Mouse (Mus musculus): ENCODE data around the gene Olfr668. TPM values are rescaled to one million over a fixed set of nuclear protein-coding genes. Genes with fewer than 3 reads are reported as not detected.
"Not testable (repeated sequence)": the region's sequence is repeated elsewhere in the genome, so short reads cannot be mapped to it uniquely, and the experiment has no call there.

The Olfr668 gene
- not detected in 2 replicates for total RNA-seq (2015)
- total RNA-seq (2017), result not detected in 2 replicates

DNA sequence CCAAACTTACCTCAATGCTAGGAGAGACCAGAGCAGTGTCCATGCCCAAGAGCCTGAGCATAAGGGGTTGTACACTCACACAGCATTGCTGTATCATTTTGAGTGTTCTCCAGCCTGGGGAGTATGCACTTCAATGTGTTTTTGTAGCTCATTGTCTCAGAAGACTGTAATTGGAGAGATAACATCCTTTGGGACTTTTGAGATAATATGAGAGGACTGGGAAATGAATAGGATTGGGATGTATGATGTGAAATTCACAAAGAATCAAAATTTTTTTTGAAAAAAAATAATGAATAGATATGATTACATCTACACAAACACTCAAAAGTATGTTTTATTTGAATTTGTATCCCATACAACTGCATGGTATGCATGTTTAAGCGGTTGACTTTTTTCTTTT lies at the start of gene Olfr668:
Olfr668 (minus strand) TSS at position 101 of the 400 bp plus-strand sequence.
- no peak for ATAC-seq (ENCODE audit: poor library complexity, severe bottlenecking)

DNA sequence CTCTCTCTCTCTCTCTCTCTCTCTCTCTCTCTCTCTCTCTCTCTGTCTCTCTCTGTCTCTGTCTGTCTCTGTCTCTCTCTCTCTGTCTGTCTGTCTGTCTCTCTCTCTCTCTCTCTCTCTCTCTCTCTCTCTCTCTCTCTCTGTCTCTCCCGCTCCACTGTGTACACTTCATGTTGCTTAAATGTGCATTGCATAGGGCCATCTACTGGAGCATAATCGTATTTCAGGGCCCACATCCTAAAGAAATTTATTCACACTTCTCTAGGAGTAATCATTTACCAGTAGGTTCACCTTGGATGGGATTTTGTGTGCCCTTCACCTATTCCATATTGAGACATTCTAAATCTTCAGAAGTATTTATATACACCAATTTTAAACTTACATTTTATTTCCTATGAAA lies 44.6 kb upstream of the Olfr668 start:
- not testable (repeated sequence) for ATAC-seq (ENCODE audit: poor library complexity, severe bottlenecking)

- ATAC-seq (ENCODE audit: poor library complexity, severe bottlenecking), result no peak
These were observed 34.7 kb upstream of the Olfr668 start, which contains the start of gene Olfr670 for GRCm38 (mm10) chr7:104962520-104962919. Olfr670 (minus strand) TSS chr7:104962620.

- peak; percentile 88 for ATAC-seq (ENCODE audit: poor library complexity, severe bottlenecking)
These were observed 22.4 kb upstream of the Olfr668 start for GRCm38 (mm10) chr7:104950234-104950633.

- ATAC-seq (ENCODE audit: poor library complexity, severe bottlenecking), result no peak
These were observed 6.1 kb upstream of the Olfr668 start, which contains the start of gene Olfr669 for GRCm38 (mm10) chr7:104933940-104934339. Olfr669 (plus strand) TSS chr7:104934240.

- ATAC-seq (ENCODE audit: poor library complexity, severe bottlenecking), result no peak
These were observed 6.5 kb downstream of the Olfr668 start, which contains the start of gene Olfr667 for GRCm38 (mm10) chr7:104921382-104921781. Olfr667 (minus strand) TSS chr7:104921482.

DNA sequence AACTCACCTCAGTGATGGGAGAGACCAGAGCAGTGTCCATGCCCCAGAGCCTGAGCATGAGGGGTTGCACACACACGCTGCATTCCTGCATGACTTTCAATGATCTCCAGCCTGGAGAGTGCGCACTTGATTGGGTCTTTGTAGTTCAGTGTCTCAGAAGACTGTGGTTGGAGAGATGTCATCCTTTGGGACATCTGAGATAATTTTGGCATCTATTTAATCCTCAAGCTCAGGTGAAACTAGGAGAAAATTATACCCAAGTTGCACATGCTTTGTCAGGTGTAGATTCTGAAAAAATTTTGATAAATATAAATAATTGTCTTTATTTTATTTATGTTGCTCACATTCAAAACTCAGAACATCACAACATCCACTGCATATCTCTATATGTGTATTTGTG lies 32.0 kb downstream of the Olfr668 start, which contains the start of gene Olfr666:
Olfr666 (minus strand) TSS at position 101 of the 400 bp plus-strand sequence.
- ATAC-seq (ENCODE audit: poor library complexity, severe bottlenecking), result no peak

- ATAC-seq (ENCODE audit: poor library complexity, severe bottlenecking), result no peak
These were observed 50.1 kb downstream of the Olfr668 start, which contains the start of gene Olfr665 for GRCm38 (mm10) chr7:104877731-104878130. Olfr665 (plus strand) TSS chr7:104878031.

Other genes starting within 250 kb of the Olfr668 start
- not detected in 2 replicates for gene Olfr661, start 241.6 kb downstream of the Olfr668 start, total RNA-seq (2015)
- gene Olfr661, start 241.6 kb downstream of the Olfr668 start, total RNA-seq (2017), result not detected in 2 replicates
- not detected in 2 replicates for gene Usp17le, start 150.6 kb downstream of the Olfr668 start, total RNA-seq (2015)
- gene Usp17le, start 150.6 kb downstream of the Olfr668 start, total RNA-seq (2017), result not detected in 2 replicates
- not detected in 2 replicates for gene Usp17lb, start 85.5 kb downstream of the Olfr668 start, total RNA-seq (2015)
- gene Usp17lb, start 85.5 kb downstream of the Olfr668 start, total RNA-seq (2017), result not detected in 2 replicates
- not detected in 2 replicates for gene Usp17la, start 71.0 kb downstream of the Olfr668 start, total RNA-seq (2015)
- gene Usp17la, start 71.0 kb downstream of the Olfr668 start, total RNA-seq (2017), result not detected in 2 replicates
- gene Olfr665, start 50.0 kb downstream of the Olfr668 start, total RNA-seq (2015), result not detected in 2 replicates
- gene Olfr665, start 50.0 kb downstream of the Olfr668 start, total RNA-seq (2017), result not detected in 2 replicates
- not detected in 2 replicates for gene Olfr666, start 32.1 kb downstream of the Olfr668 start, total RNA-seq (2015)
- not detected in 2 replicates for gene Olfr666, start 32.1 kb downstream of the Olfr668 start, total RNA-seq (2017)
- not detected in 2 replicates for gene Olfr667, start 6.6 kb downstream of the Olfr668 start, total RNA-seq (2015)
- gene Olfr667, start 6.6 kb downstream of the Olfr668 start, total RNA-seq (2017), result not detected in 2 replicates
- gene Olfr669, start 6.2 kb upstream of the Olfr668 start, total RNA-seq (2015), result not detected in 2 replicates
- not detected in 2 replicates for gene Olfr669, start 6.2 kb upstream of the Olfr668 start, total RNA-seq (2017)
- gene Olfr670, start 34.6 kb upstream of the Olfr668 start, total RNA-seq (2015), result not detected in 2 replicates
- not detected in 2 replicates for gene Olfr670, start 34.6 kb upstream of the Olfr668 start, total RNA-seq (2017)
- gene Olfr671, start 51.1 kb upstream of the Olfr668 start, total RNA-seq (2015), result not detected in 2 replicates
- not detected in 2 replicates for gene Olfr671, start 51.1 kb upstream of the Olfr668 start, total RNA-seq (2017)
- not detected in 2 replicates for gene Olfr672, start 74.0 kb upstream of the Olfr668 start, total RNA-seq (2015)
- gene Olfr672, start 74.0 kb upstream of the Olfr668 start, total RNA-seq (2017), result not detected in 2 replicates
- gene Olfr675, start 100.4 kb upstream of the Olfr668 start, total RNA-seq (2015), result not detected in 2 replicates
- gene Olfr675, start 100.4 kb upstream of the Olfr668 start, total RNA-seq (2017), result not detected in 2 replicates
- not detected in 2 replicates for gene Olfr676, start 104.6 kb upstream of the Olfr668 start, total RNA-seq (2015)
- gene Olfr676, start 104.6 kb upstream of the Olfr668 start, total RNA-seq (2017), result not detected in 2 replicates
- not detected in 2 replicates for gene Olfr677, start 123.3 kb upstream of the Olfr668 start, total RNA-seq (2015)
- not detected in 2 replicates for gene Olfr677, start 123.3 kb upstream of the Olfr668 start, total RNA-seq (2017)
- not detected in 2 replicates for gene Olfr678, start 136.4 kb upstream of the Olfr668 start, total RNA-seq (2015)
- gene Olfr678, start 136.4 kb upstream of the Olfr668 start, total RNA-seq (2017), result not detected in 2 replicates
- not detected in 2 replicates for gene Olfr679, start 153.1 kb upstream of the Olfr668 start, total RNA-seq (2015)
- not detected in 2 replicates for gene Olfr679, start 153.1 kb upstream of the Olfr668 start, total RNA-seq (2017)
- not detected in 2 replicates for gene Olfr680-ps1, start 164.8 kb upstream of the Olfr668 start, total RNA-seq (2015)
- not detected in 2 replicates for gene Olfr680-ps1, start 164.8 kb upstream of the Olfr668 start, total RNA-seq (2017)
- not detected in 2 replicates for gene Olfr681, start 188.8 kb upstream of the Olfr668 start, total RNA-seq (2015)
- gene Olfr681, start 188.8 kb upstream of the Olfr668 start, total RNA-seq (2017), result not detected in 2 replicates
- not detected in 2 replicates for gene Olfr683, start 219.0 kb upstream of the Olfr668 start, total RNA-seq (2015)
- gene Olfr683, start 219.0 kb upstream of the Olfr668 start, total RNA-seq (2017), result not detected in 2 replicates
- not detected in 2 replicates for gene Olfr684, start 235.6 kb upstream of the Olfr668 start, total RNA-seq (2015)
- not detected in 2 replicates for gene Olfr684, start 235.6 kb upstream of the Olfr668 start, total RNA-seq (2017)

Data from megakaryocyte, adult 5-6 weeks (primary cell).